Mouse (Mus musculus) hindbrain, embryonic 16.5 days (tissue): Measurements from ENCODE around the gene Bcl2l15. TPM values are rescaled to one million over a fixed set of nuclear protein-coding genes. Genes with fewer than 3 reads are reported as not detected.
"Not testable (repeated sequence)": the region's sequence is repeated elsewhere in the genome, so short reads cannot be mapped to it uniquely, and the experiment has no call there.

Experiments used
- ATAC-seq: fragments of 200-750 bp; cut with Nextera tagmentation; 2 replicates; pipeline ENCODE4 v1.8.0; 2017; ENCODE audit warnings: moderate TSS enrichment, moderate library complexity
- H3K27ac ChIP-seq: fragments of 300-500 bp; sonication (generic); 2 replicates; pipeline ENCODE4 v1.5.1; 2014; ENCODE audit warnings: low read depth, mild to moderate bottlenecking, control low read depth, low read length, moderate library complexity
- H3K27me3 ChIP-seq: fragments of 300-500 bp; sonication (generic); replicated peaks from 2 replicates; pipeline ENCODE4 v1.6.1; 2014; ENCODE audit warnings: low read length; ENCODE audit not compliant: control insufficient read depth, insufficient read depth
- H3K36me3 ChIP-seq: fragments of 300-500 bp; sonication (generic); 2 replicates; pipeline ENCODE4 v1.6.1; 2014; ENCODE audit warnings: mild to moderate bottlenecking, low read length, moderate library complexity, mixed read lengths; ENCODE audit not compliant: control insufficient read depth, insufficient read depth
- H3K4me1 ChIP-seq: fragments of 300-500 bp; sonication (generic); 2 replicates; pipeline ENCODE4 v1.6.1; 2014; ENCODE audit warnings: low read depth, low read length; ENCODE audit not compliant: control insufficient read depth, insufficient read depth
- H3K4me2 ChIP-seq: fragments of 300-500 bp; sonication (generic); 2 replicates; pipeline ENCODE4 v1.6.1; 2014; ENCODE audit warnings: mild to moderate bottlenecking, low read length, control low read depth, moderate library complexity
- H3K4me3 ChIP-seq: fragments of 300-500 bp; sonication (generic); 2 replicates; pipeline ENCODE4 v1.5.1; 2014; ENCODE audit warnings: mild to moderate bottlenecking, low read length, control low read depth, moderate library complexity
- H3K9ac ChIP-seq: fragments of 300-500 bp; sonication (generic); 2 replicates; pipeline ENCODE4 v1.6.1; 2014; ENCODE audit warnings: low read depth, mild to moderate bottlenecking, control low read depth, low read length, moderate library complexity
- H3K9me3 ChIP-seq: fragments of 300-500 bp; sonication (generic); 2 replicates; pipeline ENCODE4 v1.6.1; 2014; ENCODE audit warnings: mild to moderate bottlenecking, low read length, moderate library complexity; ENCODE audit not compliant: control insufficient read depth
- WGBS: fragments of 180-500 bp; shearing (Covaris S2); extraction: QIAGEN DNeasy Blood & Tissue Kit; methylation state at CpG from one replicate; pipeline ENCODE4 v1.1.7; 2014; 5-methylcytosine and 5-hydroxymethylcytosine counted together
- polyA plus RNA-seq: library from polyadenylated mRNA; unstranded; fragments of >200 nt; fragmentation: Nextera tagmentation; extraction: Ambion mirVana; gene quantifications from 2 replicates; pipeline ENCODE4 v1.2.1, GENCODE M21; 2015

The Bcl2l15 gene
- polyA plus RNA-seq, 1 experiment from 2014 or later: 0.33 TPM

DNA sequence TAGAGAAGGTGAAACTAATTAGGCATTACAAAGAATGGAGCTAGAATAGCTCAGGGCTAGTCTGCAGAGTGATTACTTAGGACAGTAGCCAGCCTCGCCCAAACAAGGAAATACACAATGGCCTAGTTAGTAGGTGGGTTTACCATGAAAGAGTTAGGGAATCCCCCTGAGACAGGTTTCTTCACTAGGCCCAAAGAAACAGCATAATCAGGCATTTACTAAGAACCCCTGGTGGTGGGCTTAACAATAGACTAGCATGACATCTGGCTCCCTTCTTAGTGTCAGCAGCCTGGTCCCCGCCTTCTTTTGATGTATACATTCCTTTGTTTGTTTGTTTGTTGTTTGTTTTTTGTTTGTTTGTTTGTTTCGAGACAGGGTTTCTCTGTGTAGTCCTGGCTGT is 7.8 kb downstream of the Bcl2l15 start:
- WGBS: 81% methylated on average over 3 of the region's 3 CpGs
- ATAC-seq, H3K27me3 ChIP-seq: not testable (repeated sequence)

DNA sequence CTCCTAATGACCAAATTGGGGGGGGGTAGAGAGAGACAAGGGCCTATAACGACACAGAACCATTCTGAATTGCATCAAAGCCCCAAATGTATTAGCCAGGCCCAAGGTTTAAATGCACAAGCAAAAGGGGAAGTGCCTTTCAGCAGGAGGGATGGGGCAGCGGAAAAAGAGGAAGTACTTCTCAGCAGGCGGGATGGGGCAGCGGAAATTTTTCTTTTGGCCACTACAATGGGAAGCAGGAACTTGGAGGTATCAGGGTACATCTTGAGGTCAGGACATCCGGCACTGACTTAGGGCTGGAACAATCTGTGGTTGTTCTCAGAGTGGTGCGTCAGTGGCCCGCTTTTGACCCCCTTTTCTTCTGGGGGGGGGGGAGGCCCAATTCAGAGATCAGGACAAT is 8.5 kb downstream of the Bcl2l15 start:
- H3K27ac ChIP-seq, H3K27me3 ChIP-seq, ATAC-seq, H3K9ac ChIP-seq, H3K4me2 ChIP-seq, H3K4me3 ChIP-seq, H3K9me3 ChIP-seq, H3K36me3 ChIP-seq, H3K4me1 ChIP-seq: not testable (repeated sequence)
- 92% methylated on average over 7 of the region's 7 CpGs for WGBS

More for the DNA sequence above, 7.8 kb downstream of the Bcl2l15 start:
- H3K36me3 ChIP-seq, H3K4me2 ChIP-seq, H3K27ac ChIP-seq, H3K9ac ChIP-seq, H3K9me3 ChIP-seq, H3K4me1 ChIP-seq, H3K4me3 ChIP-seq: not testable (repeated sequence)

DNA sequence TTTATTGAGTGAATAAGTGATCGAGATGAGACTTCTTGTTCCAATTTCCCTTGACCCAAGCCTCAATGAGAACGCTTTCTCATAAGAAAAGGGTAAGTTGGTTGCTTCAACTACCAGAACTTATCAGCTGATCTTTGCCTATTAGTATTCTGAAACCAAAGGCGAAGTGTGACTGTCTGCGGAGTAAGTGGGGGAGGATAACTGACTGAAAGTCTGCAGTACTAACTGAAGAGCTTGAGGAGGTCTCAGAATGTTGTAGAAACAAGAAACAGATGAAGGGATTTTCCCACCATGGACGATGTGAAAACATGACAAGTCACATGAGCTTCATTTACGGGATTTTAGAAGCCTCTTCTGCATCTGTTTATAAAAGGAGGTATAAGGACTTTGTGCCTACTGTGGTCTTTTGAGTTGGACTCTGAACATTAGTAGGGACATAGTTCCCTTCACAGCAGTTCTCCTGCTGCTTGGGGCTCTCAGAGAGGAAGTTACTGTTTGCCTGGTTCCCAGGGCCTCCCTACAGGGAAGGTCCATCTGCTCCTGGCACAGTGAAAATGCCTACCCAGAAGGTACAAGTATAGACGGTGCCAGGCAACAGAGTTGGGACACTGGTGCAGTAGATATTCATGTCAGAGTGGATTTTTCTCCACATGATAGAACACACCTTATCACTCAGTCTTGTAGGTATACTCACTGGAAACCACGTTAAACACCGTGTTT is 18.4 kb downstream of the Bcl2l15 start:
- no peak overlapping the region for H3K4me3 ChIP-seq
- ATAC-seq: no peak
- WGBS: 83% methylated on average over 9 of the region's 9 CpGs

DNA sequence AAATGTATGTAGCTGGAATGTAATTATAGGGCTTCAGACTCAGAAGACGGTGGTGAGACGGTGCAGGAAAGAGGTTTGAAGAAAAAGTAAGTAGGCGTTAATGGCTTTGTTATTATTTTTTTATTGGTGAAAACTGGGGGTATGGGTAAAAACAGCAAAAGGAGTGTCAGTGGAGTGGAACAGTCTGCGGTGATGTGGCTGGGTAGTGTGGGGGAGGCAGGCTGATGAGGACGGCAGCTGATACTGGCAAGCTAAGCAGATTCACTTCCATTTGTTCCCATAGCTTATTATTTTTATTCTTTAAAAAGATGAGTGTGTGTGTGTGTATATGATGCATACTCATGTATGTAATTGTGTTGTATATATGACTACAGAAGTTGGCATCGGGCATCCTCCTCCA is 19.1 kb downstream of the Bcl2l15 start:
- H3K27ac ChIP-seq: no peak overlapping the region
- H3K4me1 ChIP-seq: no peaks in the 10 kb centered on the region
- H3K27me3 ChIP-seq: no peaks in the 10 kb centered on the region
- no peaks in the 10 kb centered on the region for H3K9me3 ChIP-seq
- no peak overlapping the region for H3K9ac ChIP-seq
- 91% methylated on average over 6 of the region's 6 CpGs for WGBS
- H3K4me2 ChIP-seq: no peak overlapping the region
- H3K4me3 ChIP-seq: no peak overlapping the region
- no peaks in the 10 kb centered on the region for H3K36me3 ChIP-seq
- ATAC-seq: no peak

More for the DNA sequence above, 18.4 kb downstream of the Bcl2l15 start:
- H3K9ac ChIP-seq: no peak overlapping the region
- H3K27me3 ChIP-seq: no peaks in the 10 kb centered on the region
- no peaks in the 10 kb centered on the region for H3K9me3 ChIP-seq
- H3K4me1 ChIP-seq: no peaks in the 10 kb centered on the region
- H3K4me2 ChIP-seq: no peak overlapping the region
- H3K36me3 ChIP-seq: no peaks in the 10 kb centered on the region
- H3K27ac ChIP-seq: no peak overlapping the region

DNA sequence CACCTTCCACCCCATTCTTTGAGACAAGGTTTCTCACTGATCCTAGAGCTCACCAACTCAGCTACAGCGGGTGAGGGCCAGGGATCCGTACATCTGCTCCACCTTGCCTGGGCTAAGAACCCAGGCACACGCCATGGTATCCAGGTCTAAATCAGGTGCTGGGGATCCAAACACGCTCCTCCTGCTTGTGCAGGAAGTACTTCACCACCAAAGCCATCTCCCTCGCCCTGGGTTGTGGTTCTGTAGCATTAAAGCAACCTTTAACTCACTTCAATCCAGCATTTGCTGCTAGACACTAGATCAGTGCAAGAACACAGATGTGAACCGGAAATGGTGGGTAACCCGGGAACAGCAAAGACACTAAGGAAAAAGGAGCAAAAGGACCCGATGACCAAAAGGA is 19.5 kb downstream of the Bcl2l15 start:
- no peaks in the 10 kb centered on the region for H3K27me3 ChIP-seq
- H3K36me3 ChIP-seq: no peaks in the 10 kb centered on the region
- ATAC-seq: no peak
- no peak overlapping the region for H3K4me3 ChIP-seq
- no peaks in the 10 kb centered on the region for H3K4me1 ChIP-seq
- H3K27ac ChIP-seq: no peak overlapping the region
- H3K9me3 ChIP-seq: no peaks in the 10 kb centered on the region
- no peak overlapping the region for H3K4me2 ChIP-seq
- H3K9ac ChIP-seq: no peak overlapping the region
- WGBS: 90% methylated on average over 8 of the region's 8 CpGs

DNA sequence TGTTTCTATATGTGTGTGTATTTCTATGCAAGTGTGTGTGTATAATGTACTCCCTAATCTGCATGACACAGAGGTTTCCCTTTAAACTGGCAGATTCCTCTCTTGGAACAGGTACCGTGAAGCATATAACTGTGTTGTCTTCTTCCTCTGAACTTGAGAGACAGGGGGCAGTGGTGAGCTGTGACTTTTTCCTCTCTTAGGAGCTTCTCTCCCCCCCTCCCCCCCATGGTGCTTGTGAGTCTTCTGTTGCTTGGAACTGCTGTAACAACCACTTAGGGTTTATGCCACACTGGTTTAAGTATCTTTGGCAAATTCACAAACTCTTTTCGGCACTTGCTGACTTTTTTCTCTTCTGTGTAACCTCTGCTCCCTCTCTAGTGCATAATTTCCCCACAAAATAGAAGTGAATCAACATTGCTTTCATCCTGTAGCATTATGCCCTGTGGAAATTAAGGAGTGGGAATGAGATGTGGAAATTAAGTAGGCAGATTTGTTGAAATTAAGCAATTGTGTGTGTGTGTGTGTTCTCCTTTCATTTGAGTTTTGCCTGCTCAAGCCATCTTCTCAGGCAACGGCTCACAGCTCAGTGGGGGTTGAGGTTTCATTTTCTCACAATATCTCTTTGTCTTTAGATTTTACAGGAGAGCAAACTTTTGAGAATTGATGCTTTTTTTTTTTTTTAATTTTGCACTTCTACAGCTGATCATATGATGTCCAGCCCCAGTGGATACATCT is 20.3 kb downstream of the Bcl2l15 start:
- no peaks in the 10 kb centered on the region for H3K27me3 ChIP-seq

DNA sequence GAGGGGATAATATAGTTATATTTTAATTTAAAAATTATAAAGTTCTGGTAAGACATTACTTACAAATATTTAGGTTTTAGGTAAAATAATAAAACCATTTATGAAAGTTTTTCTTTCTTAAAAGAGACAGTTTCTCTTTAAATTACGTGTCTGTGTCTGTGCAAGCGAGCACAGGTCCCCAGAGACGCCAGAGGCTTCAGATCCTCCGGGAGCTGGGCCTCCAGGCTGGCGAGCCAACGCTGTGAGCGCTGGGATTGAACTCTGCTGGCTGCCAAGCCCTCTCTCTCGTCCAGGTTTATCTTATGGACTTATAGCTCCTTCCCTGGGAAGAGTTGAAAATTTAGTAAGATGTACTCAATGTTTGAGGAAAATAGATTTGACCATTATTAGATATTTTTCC is 21.4 kb downstream of the Bcl2l15 start:
- Histone ChIP-seq H3K9me3 (no peaks in the 10 kb centered on the region), H3K27me3 (no peaks in the 10 kb centered on the region), H3K27ac (no peak overlapping the region), H3K9ac (no peak overlapping the region), H3K4me2 (no peak overlapping the region), H3K4me3 (no peak overlapping the region), H3K36me3 (no peaks in the 10 kb centered on the region), H3K4me1 (no peaks in the 10 kb centered on the region)
- ATAC-seq: no peak
- WGBS: 50% methylated on average over 8 of the region's 8 CpGs

More for the DNA sequence above, 20.3 kb downstream of the Bcl2l15 start:
- H3K4me2 ChIP-seq: no peak overlapping the region
- ATAC-seq: no peak
- no peak overlapping the region for H3K27ac ChIP-seq
- 48% methylated on average over 3 of the region's 3 CpGs for WGBS
- no peak overlapping the region for H3K4me3 ChIP-seq
- H3K9me3 ChIP-seq: no peaks in the 10 kb centered on the region
- H3K36me3 ChIP-seq: no peaks in the 10 kb centered on the region
- H3K9ac ChIP-seq: no peak overlapping the region
- no peaks in the 10 kb centered on the region for H3K4me1 ChIP-seq

DNA sequence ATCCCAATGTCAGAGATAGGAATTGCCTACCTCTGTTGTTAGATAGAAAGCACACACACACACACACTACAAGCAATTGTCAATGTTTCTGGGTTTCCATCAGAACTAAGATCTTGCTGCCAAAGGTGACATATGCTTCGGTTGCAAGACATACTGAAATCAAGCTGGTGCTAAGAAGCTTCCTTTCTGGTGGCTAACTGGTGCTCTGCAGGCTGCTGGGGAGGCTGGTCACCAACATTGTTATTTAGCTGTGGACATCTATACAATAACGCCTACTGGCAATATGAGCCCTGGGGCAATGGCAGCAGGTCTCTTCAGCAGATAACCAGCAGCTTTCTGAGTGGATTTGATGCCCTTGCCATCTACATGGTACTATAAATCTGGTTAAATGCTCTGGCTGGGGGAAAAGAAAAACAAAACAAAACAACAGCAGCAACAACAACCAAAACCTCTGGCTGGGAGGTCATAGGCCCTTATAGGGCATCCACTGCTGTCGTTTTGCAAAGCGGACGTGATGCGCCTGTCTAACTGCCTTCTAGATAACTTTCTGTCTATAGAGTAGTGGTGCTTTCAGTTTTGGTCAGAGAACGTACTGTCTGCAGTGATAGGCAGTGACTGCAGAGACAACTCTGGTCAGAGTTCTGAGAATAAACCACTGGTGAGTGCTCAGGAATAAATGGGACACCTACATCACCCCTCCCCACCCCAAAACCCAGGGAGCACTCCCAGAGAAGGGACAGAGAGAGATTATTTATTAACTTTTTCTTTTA is 24.8 kb downstream of the Bcl2l15 start:
- no peaks in the 10 kb centered on the region for H3K36me3 ChIP-seq
- no peaks in the 10 kb centered on the region for H3K27me3 ChIP-seq
- WGBS: 92% methylated on average over 7 of the region's 7 CpGs
- no peaks in the 10 kb centered on the region for H3K4me1 ChIP-seq
- no peak overlapping the region for H3K9ac ChIP-seq
- H3K27ac ChIP-seq: no peak overlapping the region
- no peak overlapping the region for H3K4me2 ChIP-seq
- H3K4me3 ChIP-seq: no peak overlapping the region
- ATAC-seq: no peak
- H3K9me3 ChIP-seq: no peaks in the 10 kb centered on the region

DNA sequence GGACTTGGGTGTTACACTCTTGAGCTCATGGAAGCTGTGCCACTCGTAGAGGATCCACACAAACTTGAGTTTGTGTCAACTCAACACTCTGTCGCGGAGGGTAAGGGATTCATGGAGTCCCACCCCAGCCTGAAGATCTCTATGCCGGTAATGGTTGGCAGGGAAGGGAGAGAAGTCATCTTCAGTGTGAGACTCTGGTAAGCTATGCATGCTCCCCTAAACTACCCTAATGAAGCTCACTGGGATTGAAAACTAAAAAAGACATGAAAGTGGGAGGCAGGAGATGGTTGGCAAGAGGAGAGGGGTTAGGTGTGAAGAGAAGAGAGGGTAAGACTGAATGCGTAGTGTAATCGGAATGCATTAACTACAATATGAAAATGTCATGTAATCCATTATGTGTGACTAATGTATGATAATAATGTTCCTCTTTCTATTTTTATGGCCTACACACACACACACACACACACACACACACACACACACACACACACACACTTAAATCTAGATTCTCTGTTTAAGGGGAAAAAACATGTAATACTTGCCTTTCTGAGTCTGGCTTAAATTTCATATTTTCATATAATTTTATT is 25.7 kb downstream of the Bcl2l15 start:
- Histone ChIP-seq H3K27me3 (no peaks in the 10 kb centered on the region), H3K36me3 (no peaks in the 10 kb centered on the region), H3K4me3 (no peak overlapping the region), H3K27ac (no peak overlapping the region), H3K9me3 (no peaks in the 10 kb centered on the region), H3K9ac (no peak overlapping the region), H3K4me2 (no peak overlapping the region), H3K4me1 (no peaks in the 10 kb centered on the region)
- no peak for ATAC-seq
- WGBS: 84% methylated on average over 6 of the region's 6 CpGs
